Mouse (Mus musculus): ENCODE measurements around the gene Nup85. TPM values are rescaled to one million over a fixed set of nuclear protein-coding genes. Genes with fewer than 3 reads are reported as not detected.
"Not testable (repeated sequence)": the region's sequence is repeated elsewhere in the genome, so short reads cannot be mapped to it uniquely, and the experiment has no call there.

Gene Nup85
- polyA plus RNA-seq, 1 experiment, result 163 TPM

DNA sequence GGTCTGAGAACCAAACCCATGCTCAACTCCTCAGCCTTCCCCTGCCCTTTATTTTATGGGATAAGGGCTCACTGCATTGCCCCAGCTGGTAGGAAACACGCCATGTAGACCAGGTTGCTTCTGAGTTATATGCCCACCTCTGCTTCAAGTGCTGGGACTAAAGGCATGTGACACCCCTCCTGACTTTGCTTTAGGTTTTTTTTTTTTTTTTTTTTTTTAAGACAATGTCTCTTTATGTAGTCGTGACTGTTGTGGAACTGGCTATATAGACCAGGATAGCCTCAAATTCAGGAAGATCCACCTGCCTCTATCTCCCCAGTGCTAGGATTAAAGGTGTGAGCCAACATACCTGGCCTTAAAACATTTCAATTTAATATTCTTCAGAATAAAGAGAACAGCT, 41.5 kb upstream of the Nup85 start:
- WGBS, result 80% methylated on average over 2 of the region's 2 CpGs

DNA sequence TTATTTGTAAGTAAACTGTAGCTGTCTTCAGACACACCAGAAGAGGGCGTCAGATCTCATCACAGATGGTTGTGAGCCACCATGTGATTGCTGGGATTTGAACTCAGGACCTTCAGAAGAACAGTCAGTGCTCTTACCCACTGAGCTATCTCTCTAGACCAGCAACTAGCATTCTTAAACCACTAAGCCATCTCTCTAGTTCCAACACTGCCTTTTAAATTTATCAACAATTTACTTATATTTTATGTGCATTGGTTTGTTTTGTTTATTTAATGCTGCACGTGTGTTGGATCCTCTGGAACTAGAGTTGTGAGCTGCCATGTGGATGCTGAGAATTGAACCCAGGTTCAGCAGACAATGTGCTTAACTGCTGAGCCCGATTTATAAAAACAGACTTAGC, 37.8 kb upstream of the Nup85 start:
- H3K4me1 ChIP-seq (ENCODE audit: control insufficient read depth, insufficient read depth, low read length); H3K4me3 ChIP-seq (replicated peaks; ENCODE audit: control insufficient read depth, low read depth, low read length); H3K27ac ChIP-seq (ENCODE audit: control insufficient read depth, insufficient read depth, low read depth, low read length, poor library complexity): not testable (repeated sequence)
- WGBS, result 91% methylated on average over 3 of the region's 3 CpGs

More for the DNA sequence above, 41.5 kb upstream of the Nup85 start:
- TF ChIP-seq CTCF (IDR thresholded peaks at IDR 0.05; ENCODE audit: control insufficient read depth, insufficient read depth, low read length), result no peak
- no peak for TF ChIP-seq POLR2A (IDR thresholded peaks at IDR 0.05; ENCODE audit: borderline replicate concordance, control insufficient read depth, low read depth, low read length)
- Histone ChIP-seq H3K4me1 (ENCODE audit: control insufficient read depth, insufficient read depth, low read length) (no peaks in the 10 kb centered on the region; the same call in 1 of the 2 replicates), H3K4me3 (replicated peaks; ENCODE audit: control insufficient read depth, low read depth, low read length) (no peak overlapping the region), H3K27ac (ENCODE audit: control insufficient read depth, insufficient read depth, low read depth, low read length, poor library complexity) (no peak overlapping the region)

DNA sequence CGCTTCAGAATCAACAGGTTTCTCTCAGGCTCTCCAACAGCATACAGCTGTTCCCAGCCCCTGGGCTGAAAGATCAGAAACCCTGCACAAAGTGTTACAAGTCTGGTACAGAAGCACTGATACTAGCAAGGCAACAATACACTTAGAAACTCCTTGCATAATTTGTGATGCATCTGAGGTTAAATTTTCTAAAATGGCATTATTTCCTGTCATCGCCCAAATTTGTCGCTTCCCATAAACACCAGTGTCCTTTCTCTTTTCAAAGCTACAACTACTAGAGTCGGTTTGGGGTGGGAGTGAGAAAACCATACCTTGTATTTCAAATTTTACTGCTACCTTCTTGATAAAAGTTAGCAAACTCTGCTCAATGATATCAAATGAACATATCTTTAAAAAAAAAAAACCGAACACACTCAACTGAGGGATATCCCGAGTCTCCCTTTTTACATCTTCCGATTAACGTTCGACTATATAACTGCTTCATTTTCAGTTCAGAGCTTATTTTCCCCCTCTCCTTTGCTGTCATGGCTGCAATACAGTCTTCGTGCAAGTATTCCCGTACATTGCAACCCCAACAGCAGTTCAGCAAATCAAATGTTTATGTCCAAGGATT, 29.4 kb upstream of the Nup85 start:
- TF ChIP-seq POLR2A (IDR thresholded peaks at IDR 0.05; ENCODE audit: borderline replicate concordance, control insufficient read depth, low read depth, low read length), result no peak
- no peak for TF ChIP-seq CTCF (IDR thresholded peaks at IDR 0.05; ENCODE audit: control insufficient read depth, insufficient read depth, low read length)
- 2% methylated on average over 11 of the region's 11 CpGs for WGBS
- H3K4me1 ChIP-seq (ENCODE audit: control insufficient read depth, insufficient read depth, low read length), result peaks cover 1% of the 10 kb centered on the region; the same call in 1 of the 2 replicates
- peak overlapping the region; percentile 99 for H3K27ac ChIP-seq (ENCODE audit: control insufficient read depth, insufficient read depth, low read depth, low read length, poor library complexity)
- H3K4me3 ChIP-seq (replicated peaks; ENCODE audit: control insufficient read depth, low read depth, low read length), result peak overlapping the region; percentile 92

DNA sequence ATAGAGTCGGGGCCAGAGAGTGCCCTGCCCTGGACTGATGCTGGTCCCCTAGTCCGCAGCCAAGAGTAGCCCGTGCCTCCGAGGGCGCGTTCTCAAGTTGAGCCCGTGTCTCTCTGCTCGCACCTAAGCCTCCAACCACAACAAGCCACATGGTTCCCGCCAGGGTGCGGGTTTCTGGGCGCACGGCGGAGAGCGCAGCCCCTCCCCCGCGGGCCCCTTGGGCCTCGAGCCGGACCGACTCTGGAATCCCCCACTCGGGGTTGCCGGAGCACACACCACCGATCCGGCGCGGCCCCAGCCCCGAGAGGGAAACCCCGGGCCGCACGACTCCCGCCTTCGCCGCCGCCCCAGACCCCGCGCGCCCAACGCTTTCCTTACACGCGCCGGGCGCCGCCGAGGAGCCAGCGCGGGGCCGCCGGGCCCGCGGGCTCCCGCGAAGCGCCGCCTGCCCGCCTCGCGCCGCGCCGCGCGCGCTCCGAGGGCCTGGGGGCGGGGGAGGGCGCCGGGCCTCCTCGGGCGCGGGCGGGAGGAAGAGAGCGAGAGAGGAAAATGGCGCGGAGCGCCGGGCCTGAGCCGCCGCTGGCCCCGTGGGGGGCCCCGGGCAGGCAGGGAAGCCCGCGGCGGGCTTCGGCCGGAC, 28.7 kb upstream of the Nup85 start:
- H3K4me3 ChIP-seq (replicated peaks; ENCODE audit: control insufficient read depth, low read depth, low read length), result peak overlapping the region; percentile 92
- no peak for TF ChIP-seq CTCF (IDR thresholded peaks at IDR 0.05; ENCODE audit: control insufficient read depth, insufficient read depth, low read length)
- TF ChIP-seq POLR2A (IDR thresholded peaks at IDR 0.05; ENCODE audit: borderline replicate concordance, control insufficient read depth, low read depth, low read length), result no peak
- peaks cover 1% of the 10 kb centered on the region; the same call in 1 of the 2 replicates for H3K4me1 ChIP-seq (ENCODE audit: control insufficient read depth, insufficient read depth, low read length)
- under 1% methylated on average over 84 of the region's 84 CpGs for WGBS
- peak overlapping the region; percentile 99 for H3K27ac ChIP-seq (ENCODE audit: control insufficient read depth, insufficient read depth, low read depth, low read length, poor library complexity)

DNA sequence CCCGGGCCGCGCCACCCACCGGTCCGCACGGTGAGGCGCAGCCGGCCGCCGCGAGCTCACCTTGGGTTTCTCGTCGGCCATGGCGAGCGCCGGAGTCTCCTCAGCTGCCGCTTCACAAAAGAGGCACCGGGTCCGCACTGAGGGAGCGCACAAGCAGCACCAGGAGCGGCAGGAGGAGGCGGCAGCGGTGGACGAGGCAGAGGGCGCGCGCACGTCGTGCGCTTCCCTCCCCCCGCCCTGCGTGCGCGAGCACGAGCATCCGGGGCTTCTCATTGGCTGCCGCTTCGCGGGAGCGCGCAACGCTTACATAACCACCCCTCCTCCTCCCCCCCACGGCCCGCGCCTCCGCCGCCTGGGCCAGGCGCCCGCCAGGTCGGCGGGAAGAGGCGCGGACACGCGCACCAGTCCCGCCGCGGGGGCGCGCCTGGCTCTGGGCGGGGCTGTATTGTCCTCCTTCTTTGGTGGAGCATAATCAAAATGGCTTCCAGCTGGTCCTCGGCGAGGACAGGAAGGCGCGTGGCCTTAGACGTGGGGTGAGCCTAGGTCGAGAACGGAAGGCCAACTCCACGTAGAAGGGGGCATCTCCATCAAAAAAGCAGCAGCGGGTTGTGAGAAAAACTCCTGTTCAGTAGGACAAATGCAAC, 28.1 kb upstream of the Nup85 start, which contains the start of gene Sumo2:
TSS of gene Sumo2 (minus strand) at position 239 of the 644 bp plus-strand sequence.
- 1% methylated on average over 65 of the region's 70 CpGs for WGBS
- peaks cover 1% of the 10 kb centered on the region; the same call in 1 of the 2 replicates for H3K4me1 ChIP-seq (ENCODE audit: control insufficient read depth, insufficient read depth, low read length)
- H3K27ac ChIP-seq (ENCODE audit: control insufficient read depth, insufficient read depth, low read depth, low read length, poor library complexity), result peak within 1 kb of the TSS; percentile 99
- peak within 1 kb of the TSS; percentile 92 for H3K4me3 ChIP-seq (replicated peaks; ENCODE audit: control insufficient read depth, low read depth, low read length)
- TF ChIP-seq POLR2A (IDR thresholded peaks at IDR 0.05; ENCODE audit: borderline replicate concordance, control insufficient read depth, low read depth, low read length) (peak; percentile 83; the same call in 1 of the 2 replicates), CTCF (IDR thresholded peaks at IDR 0.05; ENCODE audit: control insufficient read depth, insufficient read depth, low read length) (no peak)

DNA sequence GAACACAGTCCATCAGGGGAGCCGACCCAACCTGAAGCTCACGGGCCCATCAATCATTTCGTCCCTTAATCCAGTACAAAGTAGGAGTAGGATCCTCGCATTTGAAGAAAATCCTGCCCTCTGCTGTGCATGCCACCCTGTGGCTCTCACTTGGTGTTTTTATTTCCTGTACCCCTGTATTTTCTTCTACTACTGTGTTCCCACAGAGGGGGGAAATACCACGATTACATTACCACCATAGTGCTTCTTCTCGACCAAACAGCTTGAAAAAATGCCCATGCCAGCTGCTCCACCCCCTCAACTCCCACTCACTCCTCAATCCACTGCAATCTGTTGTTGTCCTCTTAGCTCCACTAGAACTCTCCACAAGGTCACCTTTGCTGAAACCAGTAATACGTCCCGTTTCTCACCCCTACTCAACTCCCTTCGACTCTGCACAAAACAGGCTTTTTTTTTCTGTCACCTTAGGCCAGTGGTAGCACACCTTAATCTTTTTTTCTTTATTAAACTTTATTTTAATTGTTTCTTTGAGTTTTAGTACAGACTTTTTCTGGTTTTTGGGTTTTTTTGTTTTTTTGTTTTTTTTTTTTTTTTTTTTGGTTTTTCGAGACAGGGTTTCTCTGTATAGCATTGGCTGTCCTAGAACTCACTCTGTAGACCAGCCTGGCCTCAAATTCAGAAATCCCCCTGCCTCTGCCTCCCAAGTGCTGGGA, 27.2 kb upstream of the Nup85 start:
- WGBS, result 68% methylated on average over 10 of the region's 10 CpGs

DNA sequence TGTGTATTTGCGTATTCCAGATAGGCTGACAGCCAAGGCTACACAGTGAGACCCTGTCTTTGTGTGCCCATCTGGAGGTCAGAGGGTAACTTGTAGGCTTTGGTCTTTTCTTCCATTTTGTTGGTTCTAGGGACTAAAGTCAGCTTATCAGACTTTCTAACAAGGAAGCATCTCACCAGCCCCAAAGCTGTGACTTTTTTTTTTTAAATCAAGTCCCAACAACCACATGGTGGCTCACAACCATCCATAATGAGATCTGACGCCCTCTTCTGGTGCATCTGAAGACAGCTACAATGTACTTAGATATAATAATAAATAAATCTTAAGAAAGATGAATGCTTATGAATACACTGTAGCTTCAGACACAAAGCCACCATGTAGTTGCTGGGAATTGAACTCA, 26.2 kb upstream of the Nup85 start:
- H3K4me1 ChIP-seq (ENCODE audit: control insufficient read depth, insufficient read depth, low read length), result peaks cover 1% of the 10 kb centered on the region; the same call in 1 of the 2 replicates
- no peak overlapping the region for H3K4me3 ChIP-seq (replicated peaks; ENCODE audit: control insufficient read depth, low read depth, low read length)
- H3K27ac ChIP-seq (ENCODE audit: control insufficient read depth, insufficient read depth, low read depth, low read length, poor library complexity), result no peak overlapping the region
- TF ChIP-seq POLR2A (IDR thresholded peaks at IDR 0.05; ENCODE audit: borderline replicate concordance, control insufficient read depth, low read depth, low read length) (no peak), CTCF (IDR thresholded peaks at IDR 0.05; ENCODE audit: control insufficient read depth, insufficient read depth, low read length) (no peak)
- WGBS, result 35% methylated on average over 2 of the region's 2 CpGs

More for the DNA sequence above, 27.2 kb upstream of the Nup85 start:
- no peak for TF ChIP-seq CTCF (IDR thresholded peaks at IDR 0.05; ENCODE audit: control insufficient read depth, insufficient read depth, low read length)
- no peak for TF ChIP-seq POLR2A (IDR thresholded peaks at IDR 0.05; ENCODE audit: borderline replicate concordance, control insufficient read depth, low read depth, low read length)
- H3K27ac ChIP-seq (ENCODE audit: control insufficient read depth, insufficient read depth, low read depth, low read length, poor library complexity), result peak overlapping the region; percentile 99
- peaks cover 1% of the 10 kb centered on the region; the same call in 1 of the 2 replicates for H3K4me1 ChIP-seq (ENCODE audit: control insufficient read depth, insufficient read depth, low read length)
- H3K4me3 ChIP-seq (replicated peaks; ENCODE audit: control insufficient read depth, low read depth, low read length), result no peak overlapping the region

DNA sequence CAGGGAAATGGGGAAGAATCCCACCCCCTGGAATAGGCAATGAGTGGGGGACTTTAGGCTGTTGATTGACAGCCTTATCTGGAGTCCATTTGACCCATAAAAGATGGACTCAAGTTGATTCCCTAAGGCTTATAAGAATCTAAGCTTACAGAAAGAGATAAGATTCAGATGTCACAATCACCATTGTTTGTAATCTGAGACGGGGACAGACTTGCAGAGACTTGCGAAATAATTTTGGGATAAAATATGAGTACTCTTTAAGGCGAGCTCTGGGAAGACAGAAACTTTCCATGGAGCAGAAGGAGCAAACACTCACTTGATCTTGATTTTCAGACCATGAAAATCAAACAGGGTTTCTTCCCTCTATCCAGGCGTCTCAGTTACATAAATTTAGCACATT, 20.7 kb upstream of the Nup85 start:
- WGBS, result 55% methylated on average over 4 of the region's 4 CpGs
- TF ChIP-seq CTCF (IDR thresholded peaks at IDR 0.05; ENCODE audit: control insufficient read depth, insufficient read depth, low read length), result no peak
- no peak for TF ChIP-seq POLR2A (IDR thresholded peaks at IDR 0.05; ENCODE audit: borderline replicate concordance, control insufficient read depth, low read depth, low read length)
- H3K4me3 ChIP-seq (replicated peaks; ENCODE audit: control insufficient read depth, low read depth, low read length), result no peak overlapping the region
- no peaks in the 10 kb centered on the region for H3K4me1 ChIP-seq (ENCODE audit: control insufficient read depth, insufficient read depth, low read length)
- no peak overlapping the region for H3K27ac ChIP-seq (ENCODE audit: control insufficient read depth, insufficient read depth, low read depth, low read length, poor library complexity)
